Mouse (Mus musculus) lung, postnatal 0 days (tissue): Measurements from ENCODE around the gene Pcdh9.

Experiments
- CTCF ChIP-seq: IDR thresholded peaks from 2 replicates; pipeline ENCODE4 v1.5.1; 2016; ENCODE audit warnings: antibody characterized with exemption, mild to moderate bottlenecking
- EP300 ChIP-seq: IDR thresholded peaks from 2 replicates; pipeline ENCODE4 v1.6.1; 2016; ENCODE audit warnings: antibody characterized with exemption, mild to moderate bottlenecking, control low read depth

DNA sequence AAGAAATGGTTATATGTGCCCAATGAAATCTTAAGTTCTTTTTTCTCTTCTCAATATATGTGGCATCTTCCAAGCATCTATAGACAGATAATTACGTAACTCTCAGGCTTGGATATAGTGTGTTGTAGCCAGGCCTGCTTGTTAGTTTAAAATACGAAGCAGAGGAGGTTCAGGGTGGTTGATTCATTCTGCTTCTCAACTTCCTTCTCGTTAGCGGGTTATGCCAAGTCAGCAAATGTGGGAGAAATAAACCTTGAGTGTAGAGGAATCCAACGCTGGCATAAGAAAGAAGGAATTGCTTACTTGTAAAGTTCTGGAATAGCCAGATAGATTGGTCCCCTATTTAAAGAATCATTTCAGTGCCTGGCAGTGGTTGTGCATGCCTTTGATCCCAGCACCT, 482.7 kb downstream of the Pcdh9 start:
- TF ChIP-seq CTCF (no peak), EP300 (no peak)
